Mouse (Mus musculus) left cerebral cortex, postnatal 14 days (tissue): ENCODE data around the gene Tmem151a. TPM values are rescaled to one million over a fixed set of nuclear protein-coding genes. Genes with fewer than 3 reads are reported as not detected.

Source experiments
- DNase-seq, 2 experiments: peaks; one replicate each; pipeline ENCODE4 v3.0.0; 2021 to 2022; ENCODE audit warnings: low spot score in 2 of 2, mixed read lengths in 1 of 2
- intact Hi-C: fragments of 180-260 bp; cut with DNase I; formaldehyde crosslinking; loops from one replicate; pipeline ENCODE4 v1.15.1; 2025
- total RNA-seq, 2 experiments: library from RNA; stranded (reverse); gene quantifications; 2 replicates each; pipeline ENCODE4 v1.2.3; 2021

The Tmem151a gene
- total RNA-seq, 2 experiments from 2014 or later, result 164 to 171 TPM

- intact Hi-C loops, result no loop called here
- no peak for DNase-seq
Measured at GRCm38 (mm10) chr19:5071077-5071476, 14.3 kb downstream of the Tmem151a start.

GRCm38 (mm10) chr19:5069978-5070377 lies 15.4 kb downstream of the Tmem151a start:
- intact Hi-C loops, result no loop called here
- DNase-seq, result no peak

GRCm38 (mm10) chr19:5069486-5069885 lies 15.8 kb downstream of the Tmem151a start:
- no peak for DNase-seq
- intact Hi-C loops, result no loop called here

- intact Hi-C loops, result no loop called here
- no peak for DNase-seq
Measured at GRCm38 (mm10) chr19:5068570-5069234, 16.6 kb downstream of the Tmem151a start.

GRCm38 (mm10) chr19:5067867-5068569 lies 17.3 kb downstream of the Tmem151a start, which contains the start of gene Cd248:
TSS of gene Cd248 (plus strand) at chr19:5068078.
- intact Hi-C loops, result no loop called here

GRCm38 (mm10) chr19:5067040-5067799 lies 18.1 kb downstream of the Tmem151a start:
- no peak for DNase-seq
- intact Hi-C loops, result no loop called here

More at GRCm38 (mm10) chr19:5067867-5068569, 17.3 kb downstream of the Tmem151a start, which contains the start of gene Cd248:
- DNase-seq, result no peak

- no peak for DNase-seq
- intact Hi-C loops, result no loop called here
Measured at GRCm38 (mm10) chr19:5065104-5065503, 20.2 kb downstream of the Tmem151a start.

GRCm38 (mm10) chr19:5062446-5062845 lies 22.9 kb downstream of the Tmem151a start:
- no peak for DNase-seq
- intact Hi-C loops, result no loop called here

- intact Hi-C loops, result no loop called here
- DNase-seq, result no peak
Measured at GRCm38 (mm10) chr19:5062041-5062440, 23.3 kb downstream of the Tmem151a start.

GRCm38 (mm10) chr19:5060365-5061330 lies 24.7 kb downstream of the Tmem151a start:
- intact Hi-C loops, result no loop called here
- no peak for DNase-seq

GRCm38 (mm10) chr19:5058801-5059771 lies 26.2 kb downstream of the Tmem151a start:
- intact Hi-C loops, result no loop called here
- no peak for DNase-seq

GRCm38 (mm10) chr19:5057876-5058775 lies 27.2 kb downstream of the Tmem151a start:
- intact Hi-C loops, result loop anchor here (2.0 kb wide), 1 partner anchor 15 kb away; no protein-coding TSS in a partner anchor
- no peak for DNase-seq

GRCm38 (mm10) chr19:5056251-5056650 lies 29.1 kb downstream of the Tmem151a start:
- intact Hi-C loops, result loop anchor here (2.0 kb wide), 1 partner anchor 17 kb away; no protein-coding TSS in a partner anchor
- DNase-seq, result no peak

- no peak for DNase-seq
- intact Hi-C loops, result no loop called here
Measured at GRCm38 (mm10) chr19:5053909-5054308, 31.4 kb downstream of the Tmem151a start.

- intact Hi-C loops, result no loop called here
- DNase-seq, result no peak
Measured at GRCm38 (mm10) chr19:5052853-5053252, 32.5 kb downstream of the Tmem151a start.

GRCm38 (mm10) chr19:5052166-5052822 lies 33.0 kb downstream of the Tmem151a start:
- intact Hi-C loops, result no loop called here
- no peak for DNase-seq
